Mouse (Mus musculus) hindbrain, embryonic 10.5 days (tissue): ENCODE results near the gene Rcan2. TPM values are rescaled to one million over a fixed set of nuclear protein-coding genes. Genes with fewer than 3 reads are reported as not detected.

ENCODE experiments used
- DNase-seq: peaks from one replicate; pipeline ENCODE4 v3.0.0-alpha.2; 2017; ENCODE audit warnings: low spot score
- H3K27ac ChIP-seq: fragments of 300-500 bp; sonication (generic); 2 replicates; pipeline ENCODE4 v1.5.1; 2016; ENCODE audit warnings: mild to moderate bottlenecking, moderate library complexity
- H3K27me3 ChIP-seq: fragments of 300-500 bp; sonication (generic); 2 replicates; pipeline ENCODE4 v1.6.1; 2016; ENCODE audit warnings: mild to moderate bottlenecking; ENCODE audit not compliant: poor library complexity, insufficient read depth, severe bottlenecking
- H3K36me3 ChIP-seq: fragments of 300-500 bp; sonication (generic); 2 replicates; pipeline ENCODE4 v1.6.1; 2016; ENCODE audit warnings: mild to moderate bottlenecking, moderate library complexity
- H3K4me1 ChIP-seq: fragments of 300-500 bp; sonication (generic); replicated peaks from 2 replicates; pipeline ENCODE4 v1.6.1; 2016; ENCODE audit warnings: mild to moderate bottlenecking
- H3K4me3 ChIP-seq: fragments of 300-500 bp; sonication (generic); 2 replicates; pipeline ENCODE4 v1.5.1; 2016; ENCODE audit warnings: mild to moderate bottlenecking, moderate library complexity
- H3K9me3 ChIP-seq: fragments of 300-500 bp; sonication (generic); 2 replicates; pipeline ENCODE4 v1.6.1; 2016; ENCODE audit warnings: mild to moderate bottlenecking, moderate library complexity
- WGBS: fragments of 180-500 bp; shearing (Covaris S2); methylation state at CpG from one replicate; pipeline ENCODE4 v1.1.7; 2016; 5-methylcytosine and 5-hydroxymethylcytosine counted together
- polyA plus RNA-seq: library from polyadenylated mRNA; unstranded; fragments of >200 nt; fragmentation: Nextera tagmentation; extraction: Ambion mirVana; gene quantifications from 2 replicates; pipeline ENCODE4 v1.2.1, GENCODE M21; 2016

Gene Rcan2
- polyA plus RNA-seq, 1 experiment from 2014 or later = 23.0 TPM

- no peaks in the 10 kb centered on the region for H3K36me3 ChIP-seq
- no peak overlapping the region for H3K27ac ChIP-seq
- H3K9me3 ChIP-seq = no peaks in the 10 kb centered on the region
- H3K27me3 ChIP-seq = no peaks in the 10 kb centered on the region
- no peak for DNase-seq
- WGBS = 78% methylated on average over 1 of the region's 1 CpGs
- no peaks in the 10 kb centered on the region for H3K4me1 ChIP-seq
- H3K4me3 ChIP-seq = no peak overlapping the region
These were observed 99.0 kb downstream of the Rcan2 start for GRCm38 (mm10) chr17:43900133-43900532.

GRCm38 (mm10) chr17:43901474-43901873 lies 100.3 kb downstream of the Rcan2 start:
- H3K27ac ChIP-seq = no peak overlapping the region
- WGBS = 95% methylated on average over 3 of the region's 3 CpGs
- no peak for DNase-seq

GRCm38 (mm10) chr17:43903807-43904771 lies 102.9 kb downstream of the Rcan2 start:
- 85% methylated on average over 9 of the region's 9 CpGs for WGBS
- no peaks in the 10 kb centered on the region for H3K27me3 ChIP-seq
- H3K4me1 ChIP-seq = no peaks in the 10 kb centered on the region
- no peaks in the 10 kb centered on the region for H3K36me3 ChIP-seq
- DNase-seq = no peak
- H3K4me3 ChIP-seq = no peak overlapping the region
- no peaks in the 10 kb centered on the region for H3K9me3 ChIP-seq
- no peak overlapping the region for H3K27ac ChIP-seq

More at GRCm38 (mm10) chr17:43901474-43901873, 100.3 kb downstream of the Rcan2 start:
- H3K36me3 ChIP-seq = no peaks in the 10 kb centered on the region
- H3K27me3 ChIP-seq = no peaks in the 10 kb centered on the region
- no peaks in the 10 kb centered on the region for H3K4me1 ChIP-seq
- H3K4me3 ChIP-seq = no peak overlapping the region
- H3K9me3 ChIP-seq = no peaks in the 10 kb centered on the region

GRCm38 (mm10) chr17:43904896-43905295 lies 103.7 kb downstream of the Rcan2 start:
- 95% methylated on average over 7 of the region's 7 CpGs for WGBS
- no peak overlapping the region for H3K27ac ChIP-seq
- H3K9me3 ChIP-seq = no peaks in the 10 kb centered on the region
- no peak overlapping the region for H3K4me3 ChIP-seq
- no peak for DNase-seq
- no peaks in the 10 kb centered on the region for H3K36me3 ChIP-seq
- H3K4me1 ChIP-seq = no peaks in the 10 kb centered on the region
- H3K27me3 ChIP-seq = no peaks in the 10 kb centered on the region

GRCm38 (mm10) chr17:43906728-43907127 lies 105.6 kb downstream of the Rcan2 start:
- Histone ChIP-seq H3K27ac (no peak overlapping the region), H3K27me3 (no peaks in the 10 kb centered on the region), H3K4me3 (no peak overlapping the region), H3K36me3 (no peaks in the 10 kb centered on the region), H3K9me3 (no peaks in the 10 kb centered on the region), H3K4me1 (no peaks in the 10 kb centered on the region)
- no peak for DNase-seq

GRCm38 (mm10) chr17:43916128-43916527 lies 115.0 kb downstream of the Rcan2 start:
- Histone ChIP-seq H3K4me1 (no peaks in the 10 kb centered on the region), H3K9me3 (no peaks in the 10 kb centered on the region), H3K27me3 (no peaks in the 10 kb centered on the region), H3K27ac (no peak overlapping the region), H3K4me3 (no peak overlapping the region), H3K36me3 (no peaks in the 10 kb centered on the region)
- no peak for DNase-seq
- 84% methylated on average over 8 of the region's 8 CpGs for WGBS

GRCm38 (mm10) chr17:43917143-43917542 lies 116.0 kb downstream of the Rcan2 start:
- WGBS = 85% methylated on average over 5 of the region's 5 CpGs
- H3K4me3 ChIP-seq = no peak overlapping the region
- no peaks in the 10 kb centered on the region for H3K4me1 ChIP-seq
- H3K27me3 ChIP-seq = no peaks in the 10 kb centered on the region
- no peaks in the 10 kb centered on the region for H3K9me3 ChIP-seq
- H3K36me3 ChIP-seq = no peaks in the 10 kb centered on the region
- no peak overlapping the region for H3K27ac ChIP-seq
- no peak for DNase-seq

- Histone ChIP-seq H3K9me3 (no peaks in the 10 kb centered on the region), H3K4me1 (no peaks in the 10 kb centered on the region), H3K27me3 (no peaks in the 10 kb centered on the region), H3K27ac (no peak overlapping the region), H3K4me3 (no peak overlapping the region), H3K36me3 (no peaks in the 10 kb centered on the region)
- 96% methylated on average over 4 of the region's 4 CpGs for WGBS
- DNase-seq = no peak
These were observed 128.7 kb downstream of the Rcan2 start for GRCm38 (mm10) chr17:43929856-43930255.

- Histone ChIP-seq H3K4me1 (no peaks in the 10 kb centered on the region), H3K9me3 (0 out of 2 replicates have a peak, but pooled peaks cover 3% of the 10 kb centered on the region), H3K27me3 (no peaks in the 10 kb centered on the region), H3K27ac (no peak overlapping the region), H3K36me3 (no peaks in the 10 kb centered on the region), H3K4me3 (no peak overlapping the region)
- no peak for DNase-seq
- 92% methylated on average over 11 of the region's 11 CpGs for WGBS
These were observed 130.6 kb downstream of the Rcan2 start for GRCm38 (mm10) chr17:43931731-43932130.

GRCm38 (mm10) chr17:43934056-43934455 lies 132.9 kb downstream of the Rcan2 start:
- Histone ChIP-seq H3K4me1 (no peaks in the 10 kb centered on the region), H3K27me3 (no peaks in the 10 kb centered on the region), H3K36me3 (no peaks in the 10 kb centered on the region), H3K27ac (no peak overlapping the region), H3K4me3 (no peak overlapping the region), H3K9me3 (0 out of 2 replicates have a peak, but pooled peaks cover 3% of the 10 kb centered on the region)
- 86% methylated on average over 9 of the region's 9 CpGs for WGBS
- no peak for DNase-seq

GRCm38 (mm10) chr17:43952219-43952618 lies 151.1 kb downstream of the Rcan2 start:
- Histone ChIP-seq H3K4me3 (peak overlapping the region; percentile 37; the same call in 1 of the 2 replicates), H3K4me1 (peaks cover 31% of the 10 kb centered on the region), H3K27ac (peak overlapping the region; percentile 82), H3K9me3 (no peaks in the 10 kb centered on the region), H3K36me3 (no peaks in the 10 kb centered on the region), H3K27me3 (no peaks in the 10 kb centered on the region)
- DNase-seq = no peak
- 21% methylated on average over 5 of the region's 5 CpGs for WGBS

GRCm38 (mm10) chr17:43952661-43953534 lies 151.7 kb downstream of the Rcan2 start:
- peak; percentile 36 for DNase-seq
- Histone ChIP-seq H3K9me3 (no peaks in the 10 kb centered on the region), H3K4me3 (peak overlapping the region; percentile 37), H3K27me3 (no peaks in the 10 kb centered on the region), H3K36me3 (no peaks in the 10 kb centered on the region), H3K4me1 (peaks cover 31% of the 10 kb centered on the region), H3K27ac (peak overlapping the region; percentile 82)
- WGBS = 39% methylated on average over 17 of the region's 17 CpGs

- Histone ChIP-seq H3K36me3 (no peaks in the 10 kb centered on the region), H3K27me3 (no peaks in the 10 kb centered on the region), H3K4me1 (peaks cover 31% of the 10 kb centered on the region), H3K9me3 (no peaks in the 10 kb centered on the region), H3K27ac (peak overlapping the region; percentile 82), H3K4me3 (peak overlapping the region; percentile 37)
- DNase-seq = no peak
- WGBS = 58% methylated on average over 10 of the region's 10 CpGs
These were observed 152.4 kb downstream of the Rcan2 start for GRCm38 (mm10) chr17:43953535-43953918.
